Mouse (Mus musculus) C2C12 (cell line): ENCODE results near the gene Bicc1.

Experiments
- CEBPB ChIP-seq: IDR thresholded peaks from one replicate; pipeline ENCODE4 v1.6.1; 2011; ENCODE audit warnings: low read depth, mild to moderate bottlenecking, control low read depth, moderate library complexity
- CTCF ChIP-seq: IDR thresholded peaks from one replicate; pipeline ENCODE4 v1.5.1; 2011; ENCODE audit not compliant: control insufficient read depth, insufficient read depth, insufficient read length
- MAX ChIP-seq: IDR thresholded peaks from one replicate; pipeline ENCODE4 v1.6.1; 2011; ENCODE audit warnings: mild to moderate bottlenecking, control low read depth
- USF1 ChIP-seq: IDR thresholded peaks from one replicate; pipeline ENCODE4 v1.6.1; 2011; ENCODE audit warnings: low read depth, mild to moderate bottlenecking, control low read depth, moderate library complexity

DNA sequence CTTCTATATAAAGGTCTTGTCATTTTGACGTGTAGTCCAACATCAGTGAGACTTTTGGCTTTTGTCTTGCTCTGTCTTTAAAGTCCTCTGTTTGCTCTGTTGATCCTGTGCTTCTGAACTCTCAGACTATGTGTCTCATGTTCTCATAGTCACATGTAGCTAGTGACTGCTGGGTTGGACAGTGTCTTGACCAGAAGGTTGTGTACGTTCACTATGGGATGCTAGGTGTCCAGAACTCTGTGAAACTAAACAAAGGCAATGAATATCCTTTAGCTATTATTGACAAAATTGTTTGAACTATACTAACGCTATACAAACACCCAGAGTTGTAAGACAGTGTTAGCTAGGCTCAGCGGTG, 72.2 kb downstream of the Bicc1 start:
- no peak for TF ChIP-seq CTCF
- TF ChIP-seq CEBPB, result no peak
- no peak for TF ChIP-seq USF1
- TF ChIP-seq MAX, result no peak
